Mouse (Mus musculus) cerebellum, postnatal 4 days (tissue): ENCODE data around the gene Gria3.
A peak's percentile ranks its signal among the peaks of the same experiment; 100 is the strongest.

Experiments
- DNase-seq, 2 experiments: peaks; one replicate each; pipeline ENCODE4 v3.0.0; 2022; ENCODE audit warnings: low spot score in 2 of 2, mixed read lengths in 1 of 2

Gria3 gene

GRCm38 (mm10) chrX:41573079-41573478 is 172.4 kb downstream of the Gria3 start:
- DNase-seq: no peak

GRCm38 (mm10) chrX:41578797-41579196 is 178.1 kb downstream of the Gria3 start:
- no peak for DNase-seq

GRCm38 (mm10) chrX:41587692-41588091 is 187.0 kb downstream of the Gria3 start:
- no peak for DNase-seq

GRCm38 (mm10) chrX:41607181-41607580 is 206.5 kb downstream of the Gria3 start:
- no peak for DNase-seq

- DNase-seq: peak in 1 of 2 experiments; percentile 10
Observed at GRCm38 (mm10) chrX:41614920-41615319, 214.3 kb downstream of the Gria3 start.

GRCm38 (mm10) chrX:41616928-41617327 is 216.3 kb downstream of the Gria3 start:
- DNase-seq: no peak

GRCm38 (mm10) chrX:41618396-41618795 is 217.7 kb downstream of the Gria3 start:
- DNase-seq: no peak

- DNase-seq: no peak
Observed at GRCm38 (mm10) chrX:41633576-41633975, 232.9 kb downstream of the Gria3 start.

GRCm38 (mm10) chrX:41644954-41645353 is 244.3 kb downstream of the Gria3 start:
- DNase-seq: no peak

- no peak for DNase-seq
Observed at GRCm38 (mm10) chrX:41657791-41658190, 257.1 kb downstream of the Gria3 start.

- DNase-seq: no peak
Observed at GRCm38 (mm10) chrX:41688869-41689268, 288.2 kb downstream of the Gria3 start.

GRCm38 (mm10) chrX:41692076-41692475 is 291.4 kb downstream of the Gria3 start:
- no peak for DNase-seq
